Mouse (Mus musculus) adrenal gland, postnatal 4 days (tissue): ENCODE data around the gene Adal. TPM values are rescaled to one million over a fixed set of nuclear protein-coding genes. Genes with fewer than 3 reads are reported as not detected.

Experiments used
- DNase-seq, 2 experiments: peaks; one replicate each; pipeline ENCODE4 v3.0.0; 2021 to 2022; ENCODE audit warnings: low spot score in 2 of 2, mixed read lengths in 2 of 2
- total RNA-seq, 2 experiments: library from RNA; stranded (reverse); gene quantifications; 2 replicates each; pipeline ENCODE4 v1.2.3; 2021

Adal gene
- total RNA-seq, 2 experiments from 2014 or later = 17.5 to 17.9 TPM

- DNase-seq = peak; percentile 73 to 84
These were observed 30.9 kb downstream of the Adal start, which contains the start of gene Zscan29 for GRCm38 (mm10) chr2:121170980-121171742. TSS of gene Zscan29 (minus strand) at chr2:121171125.

- DNase-seq = no peak
These were observed 38.7 kb downstream of the Adal start for GRCm38 (mm10) chr2:121178828-121179479.

GRCm38 (mm10) chr2:121183431-121183830 is 43.2 kb downstream of the Adal start:
- DNase-seq = no peak

- DNase-seq = no peak
These were observed 43.9 kb downstream of the Adal start for GRCm38 (mm10) chr2:121184142-121184541.

- no peak for DNase-seq
These were observed 48.3 kb downstream of the Adal start for GRCm38 (mm10) chr2:121188530-121188929.

GRCm38 (mm10) chr2:121195466-121195865 is 55.2 kb downstream of the Adal start:
- DNase-seq = no peak

GRCm38 (mm10) chr2:121204276-121204675 is 64.0 kb downstream of the Adal start:
- DNase-seq = no peak

Other genes with a start within 250 kb of the Adal start
- gene Ubr1, start 169.7 kb upstream of the Adal start, total RNA-seq = 10 to 100 TPM; 35.8 to 38.7 TPM
- 10 to 100 TPM in 1 of 2 experiments, 1 to 10 TPM in 1; 9.3 to 10.8 TPM for gene Tmem62, start 163.4 kb upstream of the Adal start, total RNA-seq
- gene Ccndbp1, start 132.0 kb upstream of the Adal start, total RNA-seq = 10 to 100 TPM; 52.7 to 53.5 TPM
- 10 to 100 TPM in 1 of 2 experiments, 1 to 10 TPM in 1; 6.1 to 16.0 TPM for gene Epb42, start 103.4 kb upstream of the Adal start, total RNA-seq
- under 1 TPM; 0.25 to 0.50 TPM for gene Tgm5, start 54.6 kb upstream of the Adal start, total RNA-seq
- under 1 TPM in 1 of 2 experiments, not detected in 1; 0.17 TPM for gene Tgm7, start 30.6 kb upstream of the Adal start, total RNA-seq
- gene Lcmt2, start 225 bp downstream of the Adal start, total RNA-seq = 1 to 10 TPM; 9.5 to 9.9 TPM
- 10 to 100 TPM; 38.6 to 47.7 TPM for gene Tubgcp4, start 30.2 kb downstream of the Adal start, total RNA-seq
- 10 to 100 TPM; 18.5 to 20.0 TPM for gene Zscan29, start 30.7 kb downstream of the Adal start, total RNA-seq
- gene Trp53bp1, start 131.0 kb downstream of the Adal start, total RNA-seq = 100 to 1,000 TPM in 1 of 2 experiments, 10 to 100 TPM in 1; 99.2 to 105 TPM
- gene Map1a, start 149.2 kb downstream of the Adal start, total RNA-seq = 10 to 100 TPM; 10.8 to 13.3 TPM
- gene Ppip5k1, start 215.0 kb downstream of the Adal start, total RNA-seq = 10 to 100 TPM; 26.1 to 28.0 TPM
- gene Ckmt1, start 217.3 kb downstream of the Adal start, total RNA-seq = 10 to 100 TPM; 10.5 to 15.2 TPM
- not detected for gene Strc, start 246.7 kb downstream of the Adal start, total RNA-seq